Mouse (Mus musculus): ENCODE measurements around the gene 4933427D14Rik.

DNA sequence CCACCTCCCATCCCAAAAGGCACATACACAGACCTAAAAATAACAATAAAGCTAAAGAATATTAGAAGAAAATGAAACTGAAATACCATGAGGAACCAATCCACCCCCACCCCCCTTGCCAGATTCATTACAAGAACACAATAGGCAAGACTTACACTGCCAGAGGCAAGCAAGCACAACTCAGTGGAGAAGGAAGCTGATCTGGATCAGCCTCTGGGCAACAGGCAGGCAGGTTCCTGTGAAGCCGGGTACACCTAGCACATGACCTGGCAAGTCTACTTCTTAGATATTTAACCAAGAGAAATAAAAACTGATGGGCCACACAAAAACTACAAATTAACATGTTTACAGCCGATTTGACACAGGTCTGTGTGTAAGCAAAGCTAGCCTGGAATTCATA is 44.1 kb downstream of the 4933427D14Rik start:
- TF ChIP-seq MAFK (IDR thresholded peaks at IDR 0.05; ENCODE audit: insufficient read depth, low read depth, low read length) (no peak), CHD2 (IDR thresholded peaks at IDR 0.05; ENCODE audit: low read depth, low read length) (no peak), HCFC1 (IDR thresholded peaks at IDR 0.05; ENCODE audit: borderline replicate concordance, insufficient read depth, low read length) (no peak), ZNF384 (IDR thresholded peaks at IDR 0.05; ENCODE audit: low read depth, low read length) (no peak)

Measured in ES-E14 (cell line).